Mouse (Mus musculus) kidney, embryonic 14.5 days (tissue): ENCODE measurements around the gene Hspa5. TPM values are rescaled to one million over a fixed set of nuclear protein-coding genes. Genes with fewer than 3 reads are reported as not detected.
"Not testable (repeated sequence)": the region's sequence is repeated elsewhere in the genome, so short reads cannot be mapped to it uniquely, and the experiment has no call there.

Experiments used
- ATAC-seq: fragments of 200-750 bp; cut with Nextera tagmentation; 2 replicates; pipeline ENCODE4 v1.8.0; 2017; ENCODE audit warnings: moderate number of reproducible peaks, mild to moderate bottlenecking, moderate TSS enrichment, moderate library complexity; ENCODE audit not compliant: low FRiP score, low TSS enrichment
- H3K27ac ChIP-seq: fragments of 300-500 bp; sonication (generic); 2 replicates; pipeline ENCODE4 v1.5.1; 2014; ENCODE audit warnings: low read depth, mild to moderate bottlenecking, low read length, moderate library complexity, mixed read lengths
- H3K27me3 ChIP-seq: fragments of 300-500 bp; sonication (generic); 2 replicates; pipeline ENCODE4 v1.6.1; 2014; ENCODE audit warnings: mild to moderate bottlenecking, low read length; ENCODE audit not compliant: control insufficient read depth, insufficient read depth
- H3K36me3 ChIP-seq: fragments of 300-500 bp; sonication (generic); 2 replicates; pipeline ENCODE4 v1.6.1; 2014; ENCODE audit warnings: low read length, mixed read lengths; ENCODE audit not compliant: control insufficient read depth, insufficient read depth
- H3K4me1 ChIP-seq: fragments of 300-500 bp; sonication (generic); 2 replicates; pipeline ENCODE4 v1.6.1; 2014; ENCODE audit warnings: low read length, mixed read lengths; ENCODE audit not compliant: control insufficient read depth, insufficient read depth
- H3K4me2 ChIP-seq: fragments of 300-500 bp; sonication (generic); replicated peaks from 2 replicates; pipeline ENCODE4 v1.6.1; 2014; ENCODE audit warnings: low read depth, mild to moderate bottlenecking, low read length
- H3K4me3 ChIP-seq: fragments of 300-500 bp; sonication (generic); 2 replicates; pipeline ENCODE4 v1.5.1; 2014; ENCODE audit warnings: mild to moderate bottlenecking, low read length
- H3K9ac ChIP-seq: fragments of 300-500 bp; sonication (generic); 2 replicates; pipeline ENCODE4 v1.6.1; 2014; ENCODE audit warnings: low read depth, mild to moderate bottlenecking, low read length, moderate library complexity
- H3K9me3 ChIP-seq: fragments of 300-500 bp; sonication (generic); 2 replicates; pipeline ENCODE4 v1.6.1; 2016; ENCODE audit warnings: low read length; ENCODE audit not compliant: control insufficient read depth
- WGBS: fragments of 180-500 bp; shearing (Covaris S2); extraction: QIAGEN DNeasy Blood & Tissue Kit; methylation state at CpG from one replicate; pipeline ENCODE4 v1.1.7; 2014; 5-methylcytosine and 5-hydroxymethylcytosine counted together
- polyA plus RNA-seq: library from polyadenylated mRNA; unstranded; fragments of >200 nt; fragmentation: Nextera tagmentation; extraction: Ambion mirVana; gene quantifications from 2 replicates; pipeline ENCODE4 v1.2.1, GENCODE M21; 2014

The Hspa5 gene
- polyA plus RNA-seq, 1 experiment from 2014 or later, result 971 TPM

DNA sequence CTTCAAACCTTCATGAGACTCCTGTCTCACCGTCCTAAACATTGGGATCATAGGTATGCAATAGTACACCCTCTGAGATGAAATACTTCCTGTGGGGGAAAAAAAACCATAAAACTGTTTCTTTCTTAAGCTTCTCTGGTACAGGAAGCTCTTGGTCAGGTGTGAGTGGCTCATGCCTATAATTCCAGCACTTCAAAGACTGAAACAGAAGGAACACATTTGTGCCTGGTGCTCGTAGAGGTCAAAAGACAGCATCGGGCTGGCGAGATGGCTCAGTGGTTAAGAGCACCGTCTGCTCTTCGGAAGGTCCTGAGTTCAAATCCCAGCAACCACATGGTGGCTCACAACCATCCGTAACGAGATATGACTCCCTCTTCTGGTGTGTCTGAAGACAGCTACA lies 27.3 kb upstream of the Hspa5 start:
- no peaks in the 10 kb centered on the region for H3K4me1 ChIP-seq
- no peaks in the 10 kb centered on the region for H3K27me3 ChIP-seq
- H3K27ac ChIP-seq, result no peak overlapping the region
- 94% methylated on average over 8 of the region's 8 CpGs for WGBS
- ATAC-seq, result no peak
- no peak overlapping the region for H3K4me3 ChIP-seq
- H3K36me3 ChIP-seq, result peaks cover 4% of the 10 kb centered on the region; the same call in 1 of the 2 replicates
- no peaks in the 10 kb centered on the region for H3K9me3 ChIP-seq
- no peak overlapping the region for H3K4me2 ChIP-seq
- H3K9ac ChIP-seq, result no peak overlapping the region

DNA sequence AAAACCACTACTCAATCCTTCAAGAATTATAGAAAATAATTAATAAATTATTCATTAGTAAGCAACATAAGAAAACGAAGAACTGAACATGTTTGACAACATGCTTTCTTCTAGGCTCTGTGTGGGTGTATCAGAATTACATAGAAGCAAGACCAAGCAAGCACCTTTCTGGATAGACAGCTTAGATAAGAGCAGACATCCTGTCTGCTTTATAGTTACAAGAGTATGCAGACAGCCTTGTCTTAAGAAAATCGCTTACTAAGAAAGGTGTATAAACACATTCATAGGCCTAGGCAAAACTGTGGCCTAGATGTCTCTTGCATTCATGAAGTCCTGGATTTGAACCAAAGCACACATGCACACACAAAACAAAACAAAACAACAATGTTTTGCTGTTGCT lies 26.1 kb upstream of the Hspa5 start:
- H3K4me2 ChIP-seq, result no peak overlapping the region
- no peaks in the 10 kb centered on the region for H3K4me1 ChIP-seq
- no peak overlapping the region for H3K27ac ChIP-seq
- H3K9ac ChIP-seq, result no peak overlapping the region
- no peaks in the 10 kb centered on the region for H3K27me3 ChIP-seq
- H3K36me3 ChIP-seq, result peaks cover 4% of the 10 kb centered on the region; the same call in 1 of the 2 replicates
- no peak for ATAC-seq
- no peaks in the 10 kb centered on the region for H3K9me3 ChIP-seq
- no peak overlapping the region for H3K4me3 ChIP-seq
- WGBS, result 91% methylated on average over 2 of the region's 2 CpGs

DNA sequence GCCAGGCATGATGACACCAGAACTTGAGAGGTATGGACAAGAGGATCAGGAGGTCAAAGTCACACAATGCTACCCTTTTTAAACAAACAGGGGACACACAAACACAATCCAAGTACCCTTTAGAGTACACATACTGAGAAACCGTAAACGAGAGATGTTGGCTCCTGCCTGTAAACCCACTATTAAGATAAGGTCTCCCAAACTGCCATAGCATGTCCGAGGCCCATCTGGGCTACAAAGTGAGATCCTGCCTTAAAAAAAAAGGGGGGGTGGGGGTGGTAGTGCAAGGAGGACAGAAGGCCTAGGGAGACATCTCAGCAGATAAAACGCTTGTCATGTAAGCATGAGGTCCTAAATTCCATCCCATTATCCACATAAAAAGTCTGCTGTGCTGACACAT lies 23.3 kb upstream of the Hspa5 start:
- Histone ChIP-seq H3K4me2 (no peak overlapping the region), H3K4me1 (peaks cover 6% of the 10 kb centered on the region; the same call in 1 of the 2 replicates), H3K4me3 (no peak overlapping the region), H3K27ac (no peak overlapping the region), H3K36me3 (peaks cover 4% of the 10 kb centered on the region; the same call in 1 of the 2 replicates), H3K27me3 (no peaks in the 10 kb centered on the region), H3K9me3 (no peaks in the 10 kb centered on the region), H3K9ac (no peak overlapping the region)
- 94% methylated on average over 4 of the region's 4 CpGs for WGBS
- no peak for ATAC-seq

DNA sequence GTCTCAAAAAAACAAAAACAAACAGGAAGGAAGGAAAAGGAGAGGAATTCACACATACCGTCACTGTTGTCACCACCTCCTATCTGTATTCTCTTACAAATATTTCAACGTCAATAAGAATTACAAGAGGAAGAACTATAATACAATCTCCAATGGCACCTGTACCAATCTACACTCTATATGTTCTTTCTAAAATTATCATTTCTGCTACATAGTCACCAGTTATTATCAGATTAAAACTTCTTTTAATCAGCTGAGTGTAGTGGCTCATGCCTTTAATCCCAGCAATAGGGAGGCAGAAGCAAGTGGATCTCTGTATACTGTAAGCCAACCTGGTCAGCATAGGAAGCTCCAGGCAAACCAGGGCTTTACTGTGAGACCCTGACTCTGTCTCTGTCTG lies 21.5 kb upstream of the Hspa5 start:
- ATAC-seq, result no peak
- Histone ChIP-seq H3K9me3 (no peaks in the 10 kb centered on the region), H3K27ac (no peak overlapping the region), H3K4me3 (no peak overlapping the region), H3K27me3 (no peaks in the 10 kb centered on the region), H3K36me3 (peaks cover 4% of the 10 kb centered on the region; the same call in 1 of the 2 replicates), H3K4me2 (no peak overlapping the region), H3K4me1 (peaks cover 11% of the 10 kb centered on the region; the same call in 1 of the 2 replicates), H3K9ac (no peak overlapping the region)
- 87% methylated on average over 2 of the region's 2 CpGs for WGBS

DNA sequence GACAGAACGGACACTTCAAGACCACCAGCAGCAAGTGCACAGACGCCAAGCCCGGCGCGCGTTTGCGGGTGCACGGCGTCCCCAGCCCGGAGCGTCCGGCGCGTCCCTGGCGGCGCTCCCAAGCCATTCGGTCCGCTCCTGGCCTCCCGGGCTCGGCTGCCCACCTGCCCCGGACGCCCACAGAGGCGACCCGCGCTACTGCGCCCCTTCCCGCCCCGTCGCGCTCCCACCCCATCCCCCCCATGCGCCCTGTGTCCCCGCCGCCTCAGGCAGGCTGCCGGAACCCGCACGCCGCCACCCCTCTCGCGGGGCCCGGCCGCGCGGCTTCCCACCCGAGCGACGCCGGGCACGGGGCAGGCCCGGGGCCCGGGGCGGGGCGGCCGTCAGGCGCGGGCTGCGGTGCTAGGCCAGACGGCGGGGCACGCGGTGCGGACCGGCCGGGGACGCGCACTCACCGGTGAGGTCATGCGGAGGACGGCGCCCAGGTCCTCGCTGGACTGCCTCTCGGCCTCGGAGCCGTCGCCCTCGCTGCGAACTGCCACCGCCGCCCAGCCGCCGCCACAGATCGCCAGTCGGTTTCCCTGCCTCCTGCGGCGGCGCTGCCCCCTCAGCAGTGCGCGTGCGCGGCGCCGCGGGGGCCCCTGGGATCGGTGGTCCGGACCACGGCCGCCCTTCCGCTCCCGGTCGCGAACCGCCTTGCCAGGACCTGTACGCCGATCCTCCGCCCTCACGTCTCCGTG lies 17.8 kb upstream of the Hspa5 start:
- H3K4me1 ChIP-seq, result peaks cover 11% of the 10 kb centered on the region; the same call in 1 of the 2 replicates
- H3K27ac ChIP-seq, result peak overlapping the region; percentile 90
- H3K4me2 ChIP-seq, result peak overlapping the region; percentile 69
- peak overlapping the region; percentile 97 for H3K9ac ChIP-seq
- no peaks in the 10 kb centered on the region for H3K36me3 ChIP-seq
- no peaks in the 10 kb centered on the region for H3K9me3 ChIP-seq
- no peaks in the 10 kb centered on the region for H3K27me3 ChIP-seq
- WGBS, result 1% methylated on average over 94 of the region's 106 CpGs
- peak; percentile 94 for ATAC-seq
- peak overlapping the region; percentile 97 for H3K4me3 ChIP-seq

GRCm38 (mm10) chr2:34754551-34755358 lies 17.0 kb upstream of the Hspa5 start, which contains the start of gene Gapvd1:
Gene Gapvd1 (minus strand): TSS chr2:34755232.
- peak within 1 kb of the TSS; percentile 90 for H3K27ac ChIP-seq
- 2% methylated on average over 14 of the region's 14 CpGs for WGBS
- no peaks in the 10 kb centered on the region for H3K27me3 ChIP-seq
- peak within 1 kb of the TSS; percentile 69 for H3K4me2 ChIP-seq
- H3K9ac ChIP-seq, result peak within 1 kb of the TSS; percentile 97
- no peak for ATAC-seq
- H3K4me3 ChIP-seq, result peak within 1 kb of the TSS; percentile 97
- H3K4me1 ChIP-seq, result peaks cover 11% of the 10 kb centered on the region; the same call in 1 of the 2 replicates
- H3K9me3 ChIP-seq, result no peaks in the 10 kb centered on the region
- no peaks in the 10 kb centered on the region for H3K36me3 ChIP-seq

DNA sequence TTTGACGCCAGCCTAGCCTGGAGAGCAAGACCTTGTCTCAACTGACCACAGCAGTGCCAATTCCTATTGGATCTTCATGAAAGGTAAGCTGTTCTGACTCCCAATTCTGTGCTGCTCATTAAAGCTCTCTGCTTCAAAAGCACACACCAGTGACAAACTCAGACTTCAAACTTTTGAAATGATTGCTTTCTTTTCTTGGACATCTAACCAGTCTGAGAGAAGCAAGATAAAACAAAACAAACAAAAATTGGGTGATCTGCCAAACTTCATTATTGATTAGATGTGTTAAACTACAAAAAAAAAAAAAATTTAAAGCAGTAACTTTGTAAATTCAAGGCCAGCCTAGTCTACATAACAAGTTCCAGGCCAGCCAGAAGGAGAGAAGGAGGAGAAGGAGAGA lies 14.4 kb upstream of the Hspa5 start:
- no peak overlapping the region for H3K4me2 ChIP-seq
- no peaks in the 10 kb centered on the region for H3K9me3 ChIP-seq
- ATAC-seq, result no peak
- WGBS, result 57% methylated on average over 1 of the region's 1 CpGs
- H3K4me1 ChIP-seq, result peaks cover 7% of the 10 kb centered on the region; the same call in 1 of the 2 replicates
- H3K9ac ChIP-seq, result no peak overlapping the region
- no peaks in the 10 kb centered on the region for H3K36me3 ChIP-seq
- H3K27me3 ChIP-seq, result no peaks in the 10 kb centered on the region
- no peak overlapping the region for H3K27ac ChIP-seq
- H3K4me3 ChIP-seq, result no peak overlapping the region

DNA sequence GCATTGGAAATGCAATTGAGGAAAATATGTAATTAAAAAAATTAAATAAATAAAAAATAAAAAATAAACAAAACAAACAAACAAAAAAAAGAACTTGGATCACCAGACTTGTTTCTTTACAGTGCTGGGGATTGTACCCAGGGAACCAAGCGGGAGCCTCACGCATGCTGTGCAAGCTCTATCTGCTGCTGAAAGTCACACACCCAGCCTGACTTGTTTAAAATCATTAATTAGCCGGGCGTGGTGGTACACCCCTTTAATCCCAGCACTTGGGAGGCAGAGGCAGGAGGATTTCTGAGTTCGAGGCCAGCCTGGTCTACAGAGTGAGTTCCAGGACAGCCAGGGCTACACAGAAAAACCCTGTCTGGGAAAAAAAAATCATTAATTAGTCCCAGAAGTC lies 10.5 kb upstream of the Hspa5 start:
- not testable (repeated sequence) for H3K4me2 ChIP-seq, H3K4me1 ChIP-seq, H3K36me3 ChIP-seq, H3K27me3 ChIP-seq, H3K4me3 ChIP-seq, H3K27ac ChIP-seq, ATAC-seq, H3K9ac ChIP-seq, H3K9me3 ChIP-seq
- 91% methylated on average over 5 of the region's 5 CpGs for WGBS

- Histone ChIP-seq H3K27ac (no peak overlapping the region), H3K9me3 (no peaks in the 10 kb centered on the region)
- WGBS, result 66% methylated on average over 2 of the region's 2 CpGs
Observed at GRCm38 (mm10) chr2:34762174-34762573, 9.6 kb upstream of the Hspa5 start.

More at GRCm38 (mm10) chr2:34762174-34762573, 9.6 kb upstream of the Hspa5 start:
- no peaks in the 10 kb centered on the region for H3K27me3 ChIP-seq
- ATAC-seq, result no peak
- H3K4me3 ChIP-seq, result no peak overlapping the region
- H3K4me2 ChIP-seq, result no peak overlapping the region
- H3K36me3 ChIP-seq, result no peaks in the 10 kb centered on the region
- H3K9ac ChIP-seq, result no peak overlapping the region
- no peaks in the 10 kb centered on the region for H3K4me1 ChIP-seq
